Mouse (Mus musculus) heart, embryonic 16.5 days (tissue): Measurements from ENCODE around the gene Fcrlb. TPM values are rescaled to one million over a fixed set of nuclear protein-coding genes. Genes with fewer than 3 reads are reported as not detected.
"Not testable (repeated sequence)": the region's sequence is repeated elsewhere in the genome, so short reads cannot be mapped to it uniquely, and the experiment has no call there.

Source experiments
- ATAC-seq: fragments of 200-750 bp; cut with Nextera tagmentation; replicated peaks from 2 replicates; pipeline ENCODE4 v1.8.0; 2017; ENCODE audit warnings: moderate number of reproducible peaks; ENCODE audit not compliant: insufficient read depth, low FRiP score; ENCODE audit errors: extremely low read depth
- H3K27ac ChIP-seq: fragments of 300-500 bp; sonication (generic); 2 replicates; pipeline ENCODE4 v1.5.1; 2014; ENCODE audit warnings: mild to moderate bottlenecking, low read length, control low read depth, moderate library complexity
- H3K27me3 ChIP-seq: fragments of 300-500 bp; sonication (generic); 2 replicates; pipeline ENCODE4 v1.6.1; 2014; ENCODE audit warnings: low read length, mixed read lengths; ENCODE audit not compliant: control insufficient read depth, insufficient read depth
- H3K36me3 ChIP-seq: fragments of 300-500 bp; sonication (generic); 2 replicates; pipeline ENCODE4 v1.6.1; 2014; ENCODE audit not compliant: control insufficient read depth, insufficient read depth
- H3K4me1 ChIP-seq: fragments of 300-500 bp; sonication (generic); 2 replicates; pipeline ENCODE4 v1.6.1; 2014; ENCODE audit warnings: low read length, mixed read lengths; ENCODE audit not compliant: control insufficient read depth, insufficient read depth
- H3K4me2 ChIP-seq: fragments of 300-500 bp; sonication (generic); 2 replicates; pipeline ENCODE4 v1.6.1; 2014; ENCODE audit warnings: low read depth, mild to moderate bottlenecking, control low read depth, low read length
- H3K4me3 ChIP-seq: fragments of 300-500 bp; sonication (generic); 2 replicates; pipeline ENCODE4 v1.5.1; 2014; ENCODE audit warnings: mild to moderate bottlenecking, control low read depth, low read length
- H3K9ac ChIP-seq: fragments of 300-500 bp; sonication (generic); 2 replicates; pipeline ENCODE4 v1.6.1; 2014; ENCODE audit warnings: low read length, control low read depth
- H3K9me3 ChIP-seq: fragments of 300-500 bp; sonication (generic); replicated peaks from 2 replicates; pipeline ENCODE4 v1.6.1; 2016; ENCODE audit warnings: low read length; ENCODE audit not compliant: control insufficient read depth
- WGBS: fragments of 180-500 bp; shearing (Covaris S2); extraction: QIAGEN DNeasy Blood & Tissue Kit; methylation state at CpG from one replicate; pipeline ENCODE4 v1.1.7; 2014; 5-methylcytosine and 5-hydroxymethylcytosine counted together
- polyA plus RNA-seq: library from polyadenylated mRNA; unstranded; fragments of >200 nt; fragmentation: Nextera tagmentation; extraction: Ambion mirVana; gene quantifications from 2 replicates; pipeline ENCODE4 v1.2.1, GENCODE M21; 2015

The Fcrlb gene
- polyA plus RNA-seq, result 0.11 TPM in 1 of 2 replicates, not detected in the other

DNA sequence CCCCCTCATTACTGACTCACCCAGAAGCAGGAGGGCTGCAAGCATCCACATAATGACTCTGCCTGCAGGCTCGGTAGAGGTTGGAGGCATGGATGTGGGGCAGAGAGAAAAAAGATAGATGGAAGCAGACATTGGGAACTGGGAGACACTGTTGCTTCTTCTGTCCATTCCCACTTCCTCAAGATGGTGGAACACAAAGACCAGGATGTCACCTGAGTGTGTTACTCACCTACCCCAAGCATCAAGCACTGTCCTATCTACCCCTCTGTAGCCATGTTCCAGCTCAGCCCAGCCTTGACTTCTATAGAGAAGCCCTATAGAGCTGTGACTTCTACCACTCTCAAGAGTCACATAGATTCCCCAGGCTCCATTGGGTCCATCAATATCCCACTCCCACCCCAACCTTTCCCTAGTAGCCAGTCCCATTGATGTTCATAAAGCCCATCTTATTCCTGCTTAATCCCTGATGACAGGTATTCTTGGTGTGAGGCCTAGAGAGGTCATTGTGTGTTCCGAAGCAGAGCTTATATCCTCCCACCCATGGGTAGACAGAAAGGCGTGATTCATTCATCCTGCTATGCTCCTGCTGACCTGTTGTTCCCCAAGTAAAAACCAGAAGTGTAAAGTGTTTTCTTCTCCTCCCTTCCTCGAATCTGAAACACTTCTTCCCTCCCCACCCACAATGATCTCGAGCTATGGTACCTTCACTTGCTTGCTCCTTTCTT is at the start of gene Fcrlb:
TSS of gene Fcrlb (minus strand) at position 51 of the 725 bp plus-strand sequence.
- Histone ChIP-seq H3K4me3 (no peak within 1 kb of the TSS), H3K4me1 (peaks cover 18% of the 10 kb centered on the region), H3K27me3 (peaks cover 17% of the 10 kb centered on the region), H3K9me3 (no peaks in the 10 kb centered on the region; the same call in 1 of the 2 replicates), H3K36me3 (no peaks in the 10 kb centered on the region), H3K27ac (no peak within 1 kb of the TSS), H3K4me2 (no peak within 1 kb of the TSS), H3K9ac (no peak within 1 kb of the TSS)
- 70% methylated on average over 5 of the region's 5 CpGs for WGBS
- no peak for ATAC-seq

DNA sequence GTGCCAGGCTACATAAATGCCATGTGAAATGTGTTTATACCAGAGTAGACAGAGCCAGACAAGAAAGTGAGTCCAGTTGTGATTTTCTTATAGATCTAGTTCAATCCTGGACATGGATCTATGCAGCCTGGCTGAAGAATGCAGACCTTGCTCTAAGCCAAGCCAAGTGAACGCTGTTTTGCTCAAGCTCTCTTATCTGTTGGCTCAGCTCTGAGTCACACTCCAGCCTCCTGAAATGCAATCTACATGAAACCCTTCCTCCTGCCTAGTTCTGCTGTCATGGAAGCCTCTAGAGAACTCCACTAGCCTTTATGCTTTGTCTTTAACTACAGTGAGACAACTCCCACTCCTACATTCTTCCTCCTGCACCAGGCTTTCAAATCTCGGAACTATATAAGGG is 49.6 kb upstream of the Fcrlb start:
- Histone ChIP-seq H3K27me3 (no peaks in the 10 kb centered on the region), H3K36me3 (no peaks in the 10 kb centered on the region), H3K4me3 (no peak overlapping the region), H3K4me2 (peak overlapping the region; percentile 11; the same call in 1 of the 2 replicates), H3K4me1 (peaks cover 23% of the 10 kb centered on the region), H3K9ac (no peak overlapping the region), H3K27ac (peak overlapping the region; percentile 82), H3K9me3 (no peaks in the 10 kb centered on the region)
- ATAC-seq, result peak; percentile 78
- 19% methylated on average over 2 of the region's 2 CpGs for WGBS

DNA sequence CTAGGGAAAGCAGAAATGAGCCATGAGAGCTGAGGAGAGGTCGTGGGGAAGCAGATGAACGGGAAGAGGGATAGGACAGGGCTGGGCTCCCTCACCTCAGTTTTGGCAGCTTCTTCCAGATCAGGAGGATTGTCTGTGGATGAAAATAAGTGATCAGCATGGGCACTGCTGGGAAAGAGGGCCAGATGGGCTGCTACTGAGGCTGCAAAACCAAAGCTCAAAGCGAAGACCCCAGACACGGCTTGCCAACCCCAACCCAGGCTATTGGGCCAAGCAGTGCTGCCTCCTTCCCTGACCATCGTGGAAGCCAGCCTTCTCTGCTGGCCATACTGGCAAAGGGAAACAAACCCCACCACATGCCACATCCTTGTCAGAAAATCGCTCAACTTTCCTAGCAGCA is 48.4 kb upstream of the Fcrlb start:
- H3K27ac ChIP-seq, result no peak overlapping the region
- no peaks in the 10 kb centered on the region for H3K9me3 ChIP-seq
- H3K4me2 ChIP-seq, result no peak overlapping the region
- ATAC-seq, result no peak
- no peaks in the 10 kb centered on the region for H3K36me3 ChIP-seq
- whole genome bisulfite sequencing, result 86% methylated on average over 6 of the region's 6 CpGs
- no peak overlapping the region for H3K9ac ChIP-seq
- H3K4me1 ChIP-seq, result peaks cover 23% of the 10 kb centered on the region
- H3K4me3 ChIP-seq, result no peak overlapping the region
- no peaks in the 10 kb centered on the region for H3K27me3 ChIP-seq

DNA sequence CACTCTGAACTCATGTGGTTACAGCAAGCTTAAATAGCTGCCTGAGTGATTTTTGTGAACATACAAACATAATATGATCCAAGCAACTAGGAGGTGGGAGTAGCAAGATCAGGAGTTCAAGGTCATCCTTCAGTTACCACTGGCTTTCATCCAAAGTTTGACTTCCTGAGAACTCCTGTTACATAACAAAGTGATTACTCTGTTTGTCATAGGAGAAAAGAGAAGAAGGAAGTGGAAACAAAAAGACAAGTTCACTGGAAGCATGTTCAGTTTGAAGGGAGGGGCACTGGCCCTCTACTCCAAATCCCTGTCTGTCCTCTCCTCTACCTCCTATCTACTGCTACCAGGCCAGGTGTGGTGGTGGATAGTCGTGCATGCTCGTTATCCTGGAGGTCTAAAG is 47.0 kb upstream of the Fcrlb start:
- no peak overlapping the region for H3K9ac ChIP-seq
- WGBS, result 59% methylated on average over 2 of the region's 2 CpGs
- H3K36me3 ChIP-seq, result no peaks in the 10 kb centered on the region
- no peak overlapping the region for H3K4me2 ChIP-seq
- peaks cover 23% of the 10 kb centered on the region for H3K4me1 ChIP-seq
- H3K9me3 ChIP-seq, result no peaks in the 10 kb centered on the region
- ATAC-seq, result no peak
- H3K4me3 ChIP-seq, result no peak overlapping the region
- no peaks in the 10 kb centered on the region for H3K27me3 ChIP-seq
- H3K27ac ChIP-seq, result no peak overlapping the region

DNA sequence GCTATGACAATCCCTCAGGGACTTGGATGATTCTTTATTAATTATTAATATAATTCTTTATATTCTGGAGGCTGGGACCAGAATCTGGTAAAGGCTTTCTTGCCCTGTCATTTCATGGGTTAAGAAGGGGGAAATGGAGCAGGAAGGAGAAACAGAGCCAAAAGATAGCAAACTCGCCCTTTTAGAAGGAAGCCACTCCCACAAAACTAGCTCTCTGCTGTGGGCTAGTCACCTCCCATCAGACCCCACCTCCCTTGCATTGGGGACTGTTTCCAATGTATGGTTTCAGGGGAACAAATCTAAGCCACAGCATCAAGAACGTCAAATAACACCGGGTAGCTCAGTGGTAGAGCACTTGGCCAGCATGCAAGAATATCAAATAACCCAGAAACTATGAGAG is 45.5 kb upstream of the Fcrlb start:
- Histone ChIP-seq H3K9ac (no peak overlapping the region), H3K4me2 (no peak overlapping the region), H3K9me3 (no peaks in the 10 kb centered on the region), H3K36me3 (no peaks in the 10 kb centered on the region), H3K4me3 (no peak overlapping the region), H3K27ac (no peak overlapping the region), H3K27me3 (no peaks in the 10 kb centered on the region), H3K4me1 (peaks cover 21% of the 10 kb centered on the region)
- WGBS, result 47% methylated on average over 3 of the region's 3 CpGs
- no peak for ATAC-seq

DNA sequence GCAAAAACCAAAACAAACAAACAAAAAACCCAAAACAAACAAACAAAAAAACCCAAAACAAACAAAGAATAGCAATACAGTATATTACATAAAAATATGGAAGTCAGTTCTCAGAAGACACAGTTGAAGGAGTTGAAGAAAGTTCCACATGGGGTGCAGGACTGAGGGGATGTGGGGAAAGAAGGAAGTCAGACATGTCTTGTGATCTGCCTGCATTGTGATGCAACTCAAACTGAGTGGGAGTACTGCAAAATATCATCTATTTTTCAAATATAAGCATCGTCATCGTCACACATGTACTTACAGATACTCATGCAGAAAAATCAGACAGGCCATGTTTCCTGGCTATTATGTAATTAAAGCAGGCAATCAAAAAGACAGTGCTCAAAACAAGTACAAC is 40.5 kb upstream of the Fcrlb start:
- 81% methylated on average over 2 of the region's 2 CpGs for WGBS
- H3K4me1 ChIP-seq, result no peaks in the 10 kb centered on the region
- H3K4me3 ChIP-seq, result no peak overlapping the region
- H3K27me3 ChIP-seq, result no peaks in the 10 kb centered on the region
- H3K4me2 ChIP-seq, result no peak overlapping the region
- no peak overlapping the region for H3K9ac ChIP-seq
- H3K36me3 ChIP-seq, result no peaks in the 10 kb centered on the region
- no peak overlapping the region for H3K27ac ChIP-seq
- no peaks in the 10 kb centered on the region for H3K9me3 ChIP-seq
- no peak for ATAC-seq

DNA sequence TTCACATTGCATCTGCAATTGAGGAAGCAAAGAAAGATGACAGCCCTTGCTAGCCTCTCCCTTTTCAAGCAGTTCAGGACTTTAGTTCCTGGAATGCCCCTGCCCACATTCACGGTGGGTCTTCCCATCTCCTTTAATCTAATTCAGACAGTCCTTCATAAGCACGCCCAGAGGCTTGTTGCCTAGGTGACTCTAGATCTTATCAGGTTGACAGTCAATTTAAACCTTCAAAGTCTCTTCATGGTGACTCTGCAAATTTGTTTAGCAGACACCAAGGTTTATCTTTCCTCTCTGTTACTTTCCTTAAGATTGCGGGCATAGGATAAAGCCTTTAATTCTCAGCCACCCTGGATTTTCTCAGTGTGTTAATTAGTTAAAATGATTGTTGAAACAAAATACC is 38.0 kb upstream of the Fcrlb start:
- no peak overlapping the region for H3K27ac ChIP-seq
- ATAC-seq, result no peak
- H3K9me3 ChIP-seq, result peaks cover 5% of the 10 kb centered on the region; the same call in 1 of the 2 replicates
- 43% methylated on average over 3 of the region's 3 CpGs for WGBS
- H3K4me1 ChIP-seq, result no peaks in the 10 kb centered on the region
- H3K4me3 ChIP-seq, result no peak overlapping the region
- H3K27me3 ChIP-seq, result no peaks in the 10 kb centered on the region
- H3K9ac ChIP-seq, result no peak overlapping the region
- no peak overlapping the region for H3K4me2 ChIP-seq
- H3K36me3 ChIP-seq, result no peaks in the 10 kb centered on the region

DNA sequence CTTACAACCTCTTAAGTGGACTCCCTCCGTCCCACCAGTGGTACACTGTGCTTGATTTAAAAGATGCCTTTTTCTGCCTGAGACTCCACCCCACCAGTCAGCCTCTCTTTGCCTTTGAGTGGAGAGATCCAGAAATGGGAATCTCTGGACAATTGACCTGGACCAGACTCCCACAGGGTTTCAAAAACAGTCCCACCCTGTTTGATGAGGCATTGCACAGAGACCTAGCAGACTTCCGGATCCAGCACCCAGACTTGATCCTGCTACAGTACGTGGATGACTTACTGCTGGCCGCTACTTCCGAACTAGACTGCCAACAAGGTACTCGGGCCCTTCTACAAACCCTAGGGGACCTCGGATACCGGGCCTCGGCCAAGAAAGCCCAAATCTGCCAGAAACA is 32.2 kb upstream of the Fcrlb start:
- peaks cover 13% of the 10 kb centered on the region; the same call in 1 of the 2 replicates for H3K9me3 ChIP-seq
- not testable (repeated sequence) for H3K4me1 ChIP-seq, ATAC-seq, H3K36me3 ChIP-seq, H3K4me3 ChIP-seq, H3K9ac ChIP-seq, H3K4me2 ChIP-seq, H3K27ac ChIP-seq, H3K27me3 ChIP-seq
- WGBS, result 100% methylated on average over 3 of the region's 9 CpGs

DNA sequence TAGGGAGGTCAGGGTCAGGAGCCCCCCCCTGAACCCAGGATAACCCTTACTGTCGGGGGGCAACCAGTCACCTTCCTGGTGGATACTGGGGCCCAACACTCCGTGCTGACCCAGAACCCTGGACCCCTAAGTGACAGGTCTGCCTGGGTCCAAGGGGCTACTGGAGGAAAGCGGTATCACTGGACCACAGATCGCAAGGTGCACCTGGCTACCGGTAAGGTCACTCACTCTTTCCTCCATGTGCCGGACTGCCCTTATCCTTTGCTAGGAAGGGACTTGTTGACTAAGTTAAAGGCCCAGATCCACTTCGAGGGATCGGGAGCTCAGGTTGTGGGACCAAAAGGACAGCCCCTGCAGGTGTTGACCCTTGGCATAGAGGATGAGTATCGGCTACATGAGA is 31.4 kb upstream of the Fcrlb start:
- WGBS, result 92% methylated on average over 9 of the region's 9 CpGs
- H3K4me1 ChIP-seq, H3K4me3 ChIP-seq, H3K36me3 ChIP-seq, H3K27me3 ChIP-seq, H3K27ac ChIP-seq, H3K9ac ChIP-seq, H3K4me2 ChIP-seq, ATAC-seq: not testable (repeated sequence)
- H3K9me3 ChIP-seq, result peaks cover 13% of the 10 kb centered on the region; the same call in 1 of the 2 replicates
